Mouse (Mus musculus): ENCODE measurements at regions not wholly inside any gene's neighbourhood (a gene's known extent, or its start where the extent isn't known, plus 50 kb on each side); places are given as distances from the start of the nearest gene placed in this dataset.
A peak's percentile ranks its signal among the peaks of the same experiment; 100 is the strongest.

GRCm38 (mm10) chr11:45173546-45173945 lies 556.4 kb downstream of the Ebf1 start:
- intact Hi-C loops (cut with DNase I): no loop called here
- DNase-seq (ENCODE audit: low spot score in 2 of 2): no peak

- intact Hi-C loops (cut with DNase I): no loop called here
- DNase-seq (ENCODE audit: low spot score in 2 of 2): no peak
Observed at GRCm38 (mm10) chr11:45174071-45174470, 557.0 kb downstream of the Ebf1 start.

- DNase-seq (ENCODE audit: low spot score in 2 of 2): no peak
- intact Hi-C loops (cut with DNase I): no loop called here
Observed at GRCm38 (mm10) chr11:45174811-45175798, 558.0 kb downstream of the Ebf1 start.

GRCm38 (mm10) chr11:45176971-45177370 lies 559.9 kb downstream of the Ebf1 start:
- no peak for DNase-seq (ENCODE audit: low spot score in 2 of 2)
- intact Hi-C loops (cut with DNase I): no loop called here

- intact Hi-C loops (cut with DNase I): no loop called here
- no peak for DNase-seq (ENCODE audit: low spot score in 2 of 2)
Observed at GRCm38 (mm10) chr11:45178036-45178435, 560.9 kb downstream of the Ebf1 start.

- intact Hi-C loops (cut with DNase I): no loop called here
- DNase-seq (ENCODE audit: low spot score in 2 of 2): no peak
Observed at GRCm38 (mm10) chr11:45179019-45179418, 561.9 kb downstream of the Ebf1 start.

GRCm38 (mm10) chr11:45190601-45191370 lies 573.7 kb downstream of the Ebf1 start:
- DNase-seq (ENCODE audit: low spot score in 2 of 2): no peak
- intact Hi-C loops (cut with DNase I): no loop called here

- DNase-seq (ENCODE audit: low spot score in 2 of 2): no peak
- intact Hi-C loops (cut with DNase I): no loop called here
Observed at GRCm38 (mm10) chr11:45191392-45192189, 574.5 kb downstream of the Ebf1 start.

- no peak for DNase-seq (ENCODE audit: low spot score in 2 of 2)
- intact Hi-C loops (cut with DNase I): no loop called here
Observed at GRCm38 (mm10) chr11:45193319-45193718, 576.2 kb downstream of the Ebf1 start.

- intact Hi-C loops (cut with DNase I): no loop called here
Observed at GRCm38 (mm10) chr11:45199520-45199919, 582.4 kb downstream of the Ebf1 start.

GRCm38 (mm10) chr11:45200714-45201405 lies 583.7 kb downstream of the Ebf1 start:
- intact Hi-C loops (cut with DNase I): no loop called here
- DNase-seq (ENCODE audit: low spot score in 2 of 2): no peak

More at GRCm38 (mm10) chr11:45199520-45199919, 582.4 kb downstream of the Ebf1 start:
- DNase-seq (ENCODE audit: low spot score in 2 of 2): no peak

GRCm38 (mm10) chr11:45203446-45203845 lies 586.3 kb downstream of the Ebf1 start:
- no peak for DNase-seq (ENCODE audit: low spot score in 2 of 2)
- intact Hi-C loops (cut with DNase I): no loop called here

- intact Hi-C loops (cut with DNase I): no loop called here
- DNase-seq (ENCODE audit: low spot score in 2 of 2): peak in 1 of 2 experiments; percentile 7
Observed at GRCm38 (mm10) chr11:45206611-45207525, 589.8 kb downstream of the Ebf1 start.

GRCm38 (mm10) chr11:45214096-45214495 lies 597.0 kb downstream of the Ebf1 start:
- intact Hi-C loops (cut with DNase I): no loop called here
- no peak for DNase-seq (ENCODE audit: low spot score in 2 of 2)

- no peak for DNase-seq (ENCODE audit: low spot score in 2 of 2)
- intact Hi-C loops (cut with DNase I): no loop called here
Observed at GRCm38 (mm10) chr11:45216942-45217474, 599.9 kb downstream of the Ebf1 start.

GRCm38 (mm10) chr11:45219239-45219638 lies 602.1 kb downstream of the Ebf1 start:
- intact Hi-C loops (cut with DNase I): no loop called here
- DNase-seq (ENCODE audit: low spot score in 2 of 2): no peak

GRCm38 (mm10) chr11:45222021-45222420 lies 604.9 kb downstream of the Ebf1 start:
- no peak for DNase-seq (ENCODE audit: low spot score in 2 of 2)
- intact Hi-C loops (cut with DNase I): no loop called here

Measured in left cerebral cortex, postnatal 25 days (tissue).